Mouse (Mus musculus) skeletal muscle tissue, adult 2 months (tissue): ENCODE measurements at regions not wholly inside any gene's neighbourhood (a gene's known extent, or its start where the extent isn't known, plus 50 kb on each side); places are given as distances from the start of the nearest gene placed in this dataset.

ENCODE experiments used
- DNase-seq: peaks from one replicate; pipeline ENCODE4 v3.0.0-alpha.2; 2012; ENCODE audit warnings: low read depth, low spot score

DNA sequence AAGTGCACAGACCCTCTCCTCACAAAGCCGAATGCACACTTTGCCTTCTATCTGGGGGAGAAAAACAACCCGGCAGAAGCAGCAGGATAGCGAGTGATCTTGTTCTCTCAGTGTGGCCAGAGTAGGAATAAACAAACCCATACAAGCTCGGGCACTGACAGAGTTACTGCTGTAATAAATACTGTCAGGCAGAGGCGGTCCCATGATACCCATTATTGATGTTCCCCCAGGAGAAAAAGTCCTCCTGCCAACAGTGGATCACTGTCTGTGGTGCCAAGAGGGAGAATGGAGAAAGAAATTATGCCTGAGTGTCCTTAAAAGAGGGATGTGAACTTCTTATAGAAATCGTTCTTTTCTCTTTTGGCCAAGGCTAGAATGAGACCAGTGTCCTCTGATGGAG is 200.2 kb downstream of the Adra2a start:
- DNase-seq = no peak

DNA sequence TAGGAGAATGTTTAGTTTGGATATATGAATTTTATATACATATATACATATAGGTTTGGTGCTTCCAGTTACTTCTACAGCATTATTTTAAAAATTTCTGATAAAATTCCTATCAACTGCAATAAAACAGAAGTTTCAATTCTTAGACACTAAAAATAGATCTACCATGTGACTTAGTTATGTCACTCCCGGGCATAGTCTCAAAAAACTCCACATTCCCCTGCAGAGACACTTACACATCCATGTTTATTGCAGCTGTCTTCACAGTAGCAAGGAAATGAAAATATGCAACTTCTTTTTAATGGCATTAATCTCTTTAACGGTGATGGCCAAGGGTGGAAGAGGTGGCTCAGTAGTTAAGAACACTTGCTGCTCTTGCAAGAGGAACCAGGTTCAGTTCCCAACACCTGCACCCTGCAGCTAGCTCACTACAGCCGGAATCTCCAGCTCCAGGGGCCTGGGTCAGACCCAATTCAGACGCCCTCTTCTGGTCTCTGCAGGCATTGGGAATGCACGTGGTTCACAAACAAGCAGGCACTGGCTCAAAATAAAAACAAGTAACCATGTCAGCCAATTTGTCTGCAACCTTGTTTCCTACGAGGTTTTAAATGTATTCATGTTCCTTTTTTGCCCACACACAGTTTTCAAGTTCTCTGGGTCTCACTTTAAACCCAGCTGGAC is 204.4 kb downstream of the Adra2a start:
- DNase-seq = peak; percentile 13

DNA sequence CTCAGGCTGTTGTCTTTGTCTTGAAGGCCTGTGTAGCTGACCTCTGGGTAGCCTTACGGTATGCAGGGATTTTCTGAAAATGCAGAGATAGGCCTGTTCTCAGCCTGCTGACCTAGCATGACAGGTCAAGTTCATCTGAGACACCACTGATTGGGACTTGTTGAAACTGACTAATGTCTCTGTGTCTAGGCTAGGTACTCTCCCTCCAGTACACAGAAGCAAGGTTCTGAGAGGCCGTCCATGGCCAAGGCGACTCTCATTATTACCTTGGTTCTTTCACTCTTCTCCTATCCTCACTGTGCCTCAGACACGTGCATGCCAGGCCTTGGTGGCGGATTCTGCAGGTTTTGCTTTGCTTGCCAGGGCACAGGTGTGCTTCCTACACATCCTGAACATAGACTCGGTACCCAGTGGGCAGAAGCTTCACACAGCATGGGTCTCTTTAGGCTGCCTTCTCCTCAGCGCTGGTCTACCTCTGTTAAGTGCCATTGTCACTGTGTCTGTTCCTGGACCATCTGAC is 208.3 kb downstream of the Adra2a start:
- DNase-seq = no peak

DNA sequence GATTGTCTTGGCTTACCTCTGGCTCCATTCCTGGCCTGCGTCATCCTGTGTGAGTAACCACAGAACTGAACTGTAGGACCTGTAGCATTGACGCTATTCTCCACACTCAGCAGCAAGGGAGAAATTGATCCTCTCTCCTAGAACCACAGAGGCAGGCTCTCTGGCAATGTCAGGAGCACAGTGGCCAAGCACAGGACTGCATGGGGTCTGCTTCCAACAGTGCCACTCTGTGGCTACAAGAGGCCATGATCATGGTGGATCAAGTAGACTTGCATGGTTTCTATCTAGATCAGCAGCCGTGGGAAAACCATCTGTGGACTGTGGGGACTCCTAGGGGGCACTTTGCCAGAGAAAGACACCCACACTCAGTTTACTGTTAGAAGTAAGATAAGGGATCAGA is 213.9 kb downstream of the Adra2a start:
- DNase-seq = no peak

DNA sequence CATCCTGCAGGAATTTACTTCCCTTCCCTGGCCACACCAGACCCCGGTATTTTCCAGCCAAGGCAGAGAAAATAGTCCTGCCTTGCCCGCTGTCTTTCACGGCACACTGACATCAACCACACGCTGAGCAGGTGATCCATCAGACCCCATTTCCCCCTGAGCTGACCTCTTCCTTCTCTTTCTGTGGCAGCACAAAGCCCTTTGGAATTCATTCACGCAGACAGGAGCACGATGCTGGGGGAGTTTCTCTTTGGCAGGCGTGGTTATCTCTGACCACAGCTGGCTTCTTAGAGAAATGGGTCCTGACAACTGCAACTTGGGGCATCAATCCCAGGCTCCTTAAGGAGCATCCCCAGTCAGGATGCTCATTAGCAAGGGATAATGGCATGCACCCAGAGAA is 215.2 kb downstream of the Adra2a start:
- no peak for DNase-seq

DNA sequence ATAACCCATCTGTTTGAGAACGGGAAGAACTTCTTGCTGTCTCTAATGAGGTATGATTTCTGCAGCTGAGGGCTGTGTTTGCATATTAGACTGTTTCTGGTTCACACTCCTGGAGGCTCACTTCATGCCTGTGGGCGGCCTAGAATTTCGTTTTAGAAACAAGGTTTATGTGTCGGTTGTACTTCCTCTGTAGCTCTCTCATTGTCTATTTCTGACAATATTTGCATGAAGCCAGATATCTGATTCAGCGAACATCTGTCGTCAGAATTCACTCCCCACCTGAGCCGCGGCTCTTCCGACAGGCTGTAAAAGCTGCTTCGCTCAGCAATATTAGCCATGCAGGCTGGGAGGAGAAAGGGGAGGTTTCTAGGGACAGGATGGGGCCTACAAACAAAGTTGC is 233.4 kb downstream of the Adra2a start:
- no peak for DNase-seq

DNA sequence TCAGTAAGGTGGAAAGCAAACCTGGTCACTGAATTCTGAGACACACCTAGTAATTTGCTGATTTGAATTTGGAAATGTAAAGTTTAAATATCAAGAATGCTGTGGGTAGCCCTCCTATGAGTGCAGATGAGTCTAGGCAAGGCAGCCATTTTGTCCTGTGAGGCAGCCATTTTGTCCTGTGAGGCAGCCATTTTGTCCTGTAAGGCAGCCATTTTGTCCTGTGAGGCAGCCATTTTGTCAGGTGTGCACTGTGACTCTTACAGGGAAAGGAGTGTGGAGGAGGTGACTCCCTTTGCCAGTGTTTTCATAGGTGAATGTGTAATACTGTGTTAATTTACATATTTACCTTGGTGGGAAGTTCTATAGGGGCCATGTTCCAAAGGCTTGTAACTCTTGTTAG is 241.5 kb downstream of the Adra2a start:
- DNase-seq = no peak

DNA sequence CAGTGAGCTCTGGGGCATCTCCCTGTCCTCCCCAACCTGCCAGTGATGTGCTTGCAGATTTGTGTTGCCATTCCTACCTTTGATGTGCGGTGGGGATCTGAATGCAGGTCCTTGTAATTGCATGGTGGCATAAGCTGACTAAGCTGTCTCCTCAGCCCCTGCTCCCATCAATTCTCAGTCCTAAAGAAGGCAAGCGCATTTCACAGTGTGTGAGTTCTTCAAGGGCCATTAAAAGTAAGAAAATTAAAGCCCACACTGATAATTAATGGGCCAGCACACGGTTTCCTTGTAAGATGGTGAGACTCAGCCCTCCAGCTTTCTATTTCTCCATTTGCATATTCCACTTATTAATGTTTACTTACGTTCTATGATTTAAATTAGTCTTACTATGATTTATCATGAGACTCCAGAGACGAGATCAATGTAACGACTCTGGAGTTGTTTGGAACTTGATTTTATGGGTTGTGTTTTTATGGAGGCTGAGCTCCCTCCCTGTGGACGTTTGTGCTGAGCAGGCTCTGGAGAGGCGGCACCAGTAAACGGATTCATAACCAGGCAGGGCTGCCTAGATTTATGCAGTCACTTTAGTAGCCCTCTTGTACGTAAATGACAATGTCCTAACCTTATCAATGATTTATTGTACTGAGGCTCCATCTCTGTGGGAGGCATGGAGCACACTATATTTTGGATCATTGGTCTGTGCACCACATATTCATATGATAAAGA is 253.9 kb downstream of the Adra2a start:
- DNase-seq = no peak

DNA sequence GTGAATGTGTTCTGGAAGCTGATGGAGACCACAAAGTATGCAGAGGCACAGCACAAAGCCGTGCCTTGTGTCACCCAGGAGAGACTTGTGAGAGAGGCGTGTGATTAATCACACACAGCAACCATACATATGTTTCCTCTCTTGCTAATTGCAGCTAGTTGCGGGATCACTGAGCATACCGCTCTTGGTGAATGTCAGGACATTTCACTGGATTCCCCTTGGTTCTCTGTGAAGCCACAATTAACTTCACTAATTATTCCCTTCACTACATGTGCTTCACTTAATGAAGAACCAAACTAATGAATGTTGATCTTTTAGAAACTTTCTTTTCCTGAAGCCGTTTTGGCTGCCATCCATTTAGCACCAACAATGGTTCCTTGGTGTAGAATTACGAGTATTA is 267.3 kb downstream of the Adra2a start:
- DNase-seq = no peak

DNA sequence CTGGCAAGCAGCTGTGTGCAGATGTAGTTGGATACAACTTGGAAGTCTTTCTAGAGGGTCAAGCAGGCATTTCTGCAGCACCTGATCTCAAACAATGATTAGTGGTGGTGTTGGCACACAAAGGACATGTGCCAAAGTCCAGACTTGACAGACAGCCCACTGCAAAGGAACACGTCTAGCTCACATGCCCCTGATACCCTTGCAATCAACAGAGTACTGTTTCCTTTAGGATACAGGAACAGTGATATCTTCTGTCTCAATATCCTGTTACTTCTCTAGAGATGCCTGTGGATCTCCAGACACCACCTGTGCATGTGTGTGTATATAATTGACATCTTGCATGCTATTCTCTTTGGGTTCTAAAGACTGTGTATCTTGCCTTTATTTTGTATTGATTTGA is 267.8 kb downstream of the Adra2a start:
- DNase-seq = no peak

DNA sequence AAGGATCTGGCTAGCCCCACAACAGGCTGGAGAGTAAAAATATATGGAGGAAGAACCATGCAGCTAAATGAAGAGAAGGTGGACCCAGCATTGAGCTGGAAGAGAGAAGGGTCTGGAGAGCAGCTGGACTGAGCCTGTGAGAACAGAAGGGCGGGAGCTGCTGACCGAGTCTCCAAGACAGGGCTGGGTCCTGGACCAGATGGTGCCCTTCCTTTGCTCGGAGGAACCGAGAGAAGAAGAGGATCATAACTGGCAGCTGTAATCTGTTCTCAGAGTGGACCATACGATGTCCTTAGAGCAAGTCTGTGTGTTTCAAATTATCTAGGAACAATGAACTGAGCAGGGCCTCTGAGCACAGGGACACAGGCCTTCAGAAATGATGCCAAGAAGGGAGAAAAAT is 279.3 kb downstream of the Adra2a start:
- DNase-seq = no peak

DNA sequence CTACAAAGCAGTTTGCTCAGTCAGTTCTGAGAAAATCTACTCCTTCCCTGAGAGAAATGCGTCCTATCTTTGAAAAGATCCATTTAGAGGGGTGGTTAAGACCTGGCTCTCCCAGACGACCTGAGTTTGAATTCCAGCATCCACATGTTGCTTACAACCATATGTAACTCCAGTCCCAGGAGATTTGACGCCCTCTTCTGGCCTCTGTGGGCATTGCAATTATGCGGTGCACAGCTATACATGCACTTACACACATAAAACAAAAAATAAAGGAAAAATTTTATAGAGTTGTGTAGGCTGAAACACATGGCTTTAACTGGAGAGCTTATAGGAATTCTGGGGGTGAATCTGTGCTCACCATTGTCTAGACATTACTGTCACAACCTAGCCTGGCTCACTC is 281.0 kb downstream of the Adra2a start:
- DNase-seq = no peak

DNA sequence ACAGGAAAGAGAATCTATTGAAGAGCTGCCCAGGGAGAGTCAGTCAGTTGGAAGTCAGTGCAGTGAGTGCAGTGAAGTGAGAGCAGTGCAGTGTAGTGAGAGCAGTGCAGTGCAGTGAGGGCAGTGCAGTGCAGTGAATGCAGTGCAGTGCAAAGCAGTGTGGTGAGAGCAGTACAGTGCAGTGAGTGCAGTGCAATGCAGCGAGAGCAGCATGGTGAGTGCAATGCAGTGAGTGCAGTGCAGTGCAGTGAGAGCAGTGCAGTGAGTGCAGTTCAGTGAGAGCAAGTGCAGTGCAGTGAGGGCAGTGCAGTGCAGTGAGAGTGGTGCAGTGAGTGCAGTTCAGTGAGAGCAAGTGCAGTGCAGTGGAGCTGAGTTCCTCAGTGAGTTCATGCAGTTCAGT is 288.2 kb downstream of the Adra2a start:
- DNase-seq = no peak

DNA sequence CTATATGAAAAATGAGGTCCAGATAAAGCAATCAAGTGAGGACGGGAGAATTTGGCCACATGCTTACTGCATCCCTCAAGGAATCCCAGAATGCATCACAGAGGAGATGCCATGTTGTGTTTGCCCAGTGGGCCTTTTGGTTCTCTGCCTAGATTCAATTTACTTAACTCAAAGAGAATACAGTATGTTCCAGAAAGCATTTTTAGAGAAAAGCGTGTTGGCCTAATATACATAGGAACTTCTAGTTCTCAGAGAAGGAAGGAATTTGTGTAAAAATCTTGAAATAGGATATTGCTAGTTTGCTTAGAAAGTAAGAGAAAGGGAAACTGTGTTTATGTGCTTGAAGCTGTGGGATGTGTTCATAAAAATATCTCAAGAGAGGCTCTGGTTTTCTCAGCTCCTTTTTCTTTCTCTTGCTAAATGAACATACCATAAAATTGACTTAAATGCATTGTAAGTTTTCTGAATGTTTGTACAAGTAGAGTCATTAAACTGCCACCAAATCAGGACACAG is 296.9 kb downstream of the Adra2a start:
- no peak for DNase-seq

DNA sequence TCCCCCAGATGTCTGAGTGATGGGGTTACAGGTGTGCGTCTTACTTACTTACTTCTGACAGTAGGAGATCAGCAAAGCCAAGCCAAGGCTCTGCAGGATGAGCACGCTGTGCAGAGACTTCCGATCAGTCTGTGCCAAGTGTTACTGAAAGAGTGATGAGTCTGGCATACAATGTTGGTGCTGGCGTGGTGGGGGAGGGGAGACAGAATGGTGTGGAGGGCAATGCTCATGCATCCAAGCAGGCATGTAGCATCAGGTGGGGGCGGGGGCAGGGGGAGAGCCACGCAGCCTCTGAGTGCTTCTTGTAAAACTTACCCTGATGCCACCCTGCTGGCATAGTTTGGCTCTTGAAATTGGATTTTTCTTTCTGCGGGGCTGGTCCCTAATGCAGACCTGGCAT is 315.8 kb downstream of the Adra2a start:
- DNase-seq = no peak

DNA sequence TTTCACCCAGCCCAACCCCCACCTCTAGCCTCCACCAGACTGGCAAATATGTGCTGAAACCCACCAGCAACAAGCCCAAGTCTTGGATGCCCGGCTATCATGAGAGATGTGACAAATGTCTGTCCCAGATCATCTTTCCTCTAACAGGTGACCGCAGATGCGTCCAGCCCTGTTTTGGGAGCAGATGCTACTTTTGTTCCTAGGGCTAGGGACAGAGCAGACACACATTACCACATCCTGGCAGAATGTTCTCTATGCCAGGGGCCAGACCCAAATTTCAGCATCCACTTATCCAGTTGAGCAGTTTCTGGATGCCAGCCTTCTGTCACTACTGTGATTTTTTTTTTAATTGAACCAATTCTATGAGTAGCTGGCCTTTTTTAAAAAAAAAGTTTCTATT is 316.7 kb downstream of the Adra2a start:
- no peak for DNase-seq

DNA sequence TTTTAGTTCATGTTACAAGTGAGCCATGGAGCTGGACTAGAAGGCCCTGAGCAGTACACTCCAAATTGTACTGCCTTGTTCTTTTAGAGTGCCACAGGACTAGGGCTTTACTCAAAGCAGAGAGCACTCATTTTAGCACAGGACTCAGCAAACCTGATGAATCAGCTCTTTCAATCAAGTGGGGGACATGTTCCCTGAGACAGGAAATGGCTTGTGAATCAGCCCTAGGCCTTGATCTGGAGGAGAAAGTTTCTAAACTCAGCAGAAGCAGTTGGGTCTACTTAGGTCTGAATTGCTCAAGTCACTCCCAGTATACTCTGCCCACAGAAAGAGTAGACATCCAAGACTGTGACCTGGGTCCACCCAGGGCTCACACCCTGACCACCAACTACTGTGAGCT is 341.1 kb downstream of the Adra2a start:
- DNase-seq = no peak

DNA sequence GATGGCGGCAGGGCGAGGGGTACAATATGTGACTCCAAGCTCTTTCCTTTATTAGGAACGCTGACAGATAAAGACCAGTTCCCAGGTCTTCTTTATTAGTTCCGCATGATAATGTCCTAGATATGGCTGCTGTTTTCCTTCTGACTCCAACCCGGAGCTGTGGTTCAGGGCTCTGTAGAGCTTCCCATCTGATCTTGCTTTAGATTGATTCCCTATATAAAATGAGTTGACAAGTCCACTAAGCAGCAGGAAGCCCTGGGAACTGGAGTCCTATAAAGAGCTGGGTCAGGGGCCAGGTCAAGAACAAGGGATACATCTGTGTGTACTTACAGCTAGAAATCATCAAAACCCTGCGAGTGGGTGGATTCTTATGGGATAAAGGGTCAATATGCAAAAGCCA is 347.5 kb downstream of the Adra2a start:
- DNase-seq = no peak

DNA sequence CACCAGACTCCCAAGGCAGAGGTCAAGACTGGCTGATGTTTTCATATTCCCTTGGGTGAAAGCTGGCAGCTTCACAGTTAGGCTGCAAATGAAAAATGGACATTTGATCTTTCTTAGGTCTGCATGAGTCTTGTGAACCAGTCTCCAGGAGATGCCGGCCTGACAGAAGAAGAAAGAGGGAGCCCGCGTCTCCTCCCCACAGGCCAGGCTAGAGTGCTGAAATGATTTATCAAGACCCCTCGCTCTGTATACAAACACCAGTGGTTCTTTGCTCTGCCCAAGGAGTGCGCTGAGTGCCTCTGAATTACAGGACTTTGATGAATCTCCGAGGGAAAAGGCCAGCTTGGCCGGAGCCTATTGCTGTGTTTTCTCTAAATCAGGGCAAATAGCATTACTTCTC is 355.7 kb downstream of the Adra2a start:
- no peak for DNase-seq

DNA sequence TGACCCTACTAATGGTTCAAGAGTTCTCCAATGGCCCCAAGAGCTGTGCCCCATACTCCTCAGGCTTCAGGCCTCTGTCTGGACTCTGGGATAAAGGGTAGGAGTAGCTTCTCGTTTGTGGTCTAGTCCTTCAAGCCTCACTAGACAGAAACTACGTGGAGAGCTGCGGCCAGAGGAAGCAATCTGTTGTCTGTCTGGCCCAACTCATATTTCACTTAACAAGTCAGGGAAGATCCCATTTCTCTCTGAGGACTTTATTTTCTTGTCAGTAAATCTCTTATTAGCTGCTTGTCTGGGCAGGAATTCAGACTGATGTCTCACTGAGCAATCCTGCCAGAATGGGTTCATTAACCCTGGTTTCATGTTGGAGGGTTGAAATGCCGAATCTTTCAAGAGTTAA is 364.0 kb downstream of the Adra2a start:
- DNase-seq = no peak

DNA sequence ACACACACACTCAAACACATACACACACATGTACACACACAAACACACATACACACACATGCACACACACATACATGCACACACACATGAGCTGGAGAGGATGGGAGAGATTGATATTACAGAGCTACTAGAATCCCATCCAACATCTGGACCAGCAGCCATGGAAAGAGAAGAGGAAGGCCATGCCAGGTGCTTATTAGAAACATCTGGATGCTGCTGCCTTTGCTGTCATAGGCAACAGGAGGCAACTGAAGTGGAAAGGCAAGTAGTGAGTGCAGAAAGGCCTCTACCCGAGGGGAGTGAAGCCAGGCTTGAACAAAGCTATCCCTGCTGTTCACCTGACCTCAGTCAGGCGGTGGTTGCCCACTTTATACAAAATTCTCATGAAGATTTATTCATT is 385.1 kb downstream of the Adra2a start:
- DNase-seq = no peak

DNA sequence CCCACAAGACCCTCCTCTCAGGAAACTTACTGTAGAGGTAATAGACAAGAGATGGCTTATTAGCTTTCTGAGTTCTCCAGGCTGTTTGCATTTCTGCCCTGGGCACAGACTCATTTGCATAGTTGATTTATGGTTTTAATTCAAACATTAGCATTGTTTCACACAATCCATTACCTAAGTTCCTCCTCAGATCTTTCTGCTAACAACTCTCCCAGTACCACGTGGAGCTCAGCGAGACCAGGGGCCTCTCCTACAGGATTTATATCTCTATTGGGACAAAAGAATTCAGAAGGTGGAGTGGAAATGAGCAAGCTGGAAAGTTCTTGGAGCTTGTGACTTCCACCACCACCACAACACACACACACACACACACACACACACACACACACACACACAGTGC is 396.8 kb downstream of the Adra2a start:
- DNase-seq = no peak
